Mouse (Mus musculus) heart, postnatal 25 days (tissue): Measurements from ENCODE around the gene Vmn1r85. TPM values are rescaled to one million over a fixed set of nuclear protein-coding genes. Genes with fewer than 3 reads are reported as not detected.
A peak's percentile ranks its signal among the peaks of the same experiment; 100 is the strongest.
"Not testable (repeated sequence)": the region's sequence is repeated elsewhere in the genome, so short reads cannot be mapped to it uniquely, and the experiment has no call there.

ENCODE experiments used
- DNase-seq: peaks from one replicate; pipeline ENCODE4 v3.0.0; 2022; ENCODE audit warnings: low spot score
- intact Hi-C: fragments of 180-260 bp; cut with DNase I; formaldehyde crosslinking; loops from one replicate; pipeline ENCODE4 v1.15.1; 2025
- total RNA-seq, 2 experiments: library from RNA; stranded (reverse); gene quantifications; 2 replicates each; pipeline ENCODE4 v1.2.3; 2021

The Vmn1r85 gene
- not detected for total RNA-seq

DNA sequence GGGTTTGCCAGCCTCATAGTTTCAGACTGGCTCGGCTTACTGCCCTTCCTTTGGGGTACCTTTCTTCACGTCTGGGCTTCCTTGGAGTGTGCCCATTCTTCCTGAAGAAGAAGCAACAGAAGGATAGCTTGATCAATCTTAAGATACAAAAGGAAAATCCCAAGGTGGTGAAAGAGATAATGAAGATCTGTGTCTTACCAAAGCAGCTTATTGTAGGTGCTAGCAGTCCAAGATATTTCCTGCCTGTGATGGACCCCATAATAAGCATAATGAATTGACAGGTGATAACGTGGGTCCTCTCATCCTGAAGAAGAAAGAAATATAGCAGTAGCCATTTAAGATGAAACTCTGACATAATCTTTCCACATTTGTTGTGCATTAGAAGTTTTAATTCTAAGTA, at the start of gene Vmn1r85:
TSS of gene Vmn1r85 (minus strand) at position 101 of the 400 bp plus-strand sequence.
- intact Hi-C loops = no loop called here
- no peak for DNase-seq

DNA sequence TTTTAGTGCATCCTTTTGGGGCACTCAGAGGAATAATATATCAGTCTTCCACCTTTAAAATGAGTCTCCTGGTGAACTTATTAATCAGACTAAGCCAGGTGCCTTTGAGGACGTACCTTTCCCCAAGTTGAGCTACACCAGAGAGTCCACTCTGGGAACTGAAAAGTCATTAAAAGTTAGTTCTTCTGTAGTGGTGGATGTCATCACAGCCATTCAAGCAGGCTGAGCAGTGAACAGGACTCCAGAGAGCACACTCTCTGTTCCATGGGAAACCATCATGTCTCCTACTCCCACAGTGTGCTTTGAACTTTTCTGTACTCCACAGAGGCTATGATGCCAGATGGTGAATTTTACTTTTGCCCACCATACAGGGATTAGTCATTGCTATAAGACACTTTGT, 45.1 kb upstream of the Vmn1r85 start, which contains the start of gene Vmn1r87:
TSS of gene Vmn1r87 (minus strand) at position 101 of the 400 bp plus-strand sequence.
- intact Hi-C loops = no loop called here
- DNase-seq = no peak

DNA sequence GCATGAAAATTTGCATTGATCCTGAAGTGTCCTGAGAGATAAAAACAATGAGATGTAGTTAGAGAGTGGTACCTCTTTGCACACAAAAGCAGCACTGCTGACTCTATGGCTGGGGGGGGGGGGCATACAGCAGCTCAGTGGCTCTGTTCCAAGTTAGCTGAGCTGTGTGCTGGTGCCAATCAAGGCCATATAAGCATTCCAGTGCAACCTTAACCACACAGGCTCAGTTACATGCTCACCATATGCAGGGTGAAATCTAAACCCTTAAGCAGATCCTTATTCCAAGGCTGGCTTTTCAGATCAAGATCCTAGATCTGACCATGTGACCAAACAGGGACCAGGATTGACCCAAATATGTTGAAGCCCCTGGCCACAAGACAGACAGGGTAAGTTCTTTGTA, 42.4 kb upstream of the Vmn1r85 start:
- intact Hi-C loops = no loop called here
- DNase-seq = no peak

DNA sequence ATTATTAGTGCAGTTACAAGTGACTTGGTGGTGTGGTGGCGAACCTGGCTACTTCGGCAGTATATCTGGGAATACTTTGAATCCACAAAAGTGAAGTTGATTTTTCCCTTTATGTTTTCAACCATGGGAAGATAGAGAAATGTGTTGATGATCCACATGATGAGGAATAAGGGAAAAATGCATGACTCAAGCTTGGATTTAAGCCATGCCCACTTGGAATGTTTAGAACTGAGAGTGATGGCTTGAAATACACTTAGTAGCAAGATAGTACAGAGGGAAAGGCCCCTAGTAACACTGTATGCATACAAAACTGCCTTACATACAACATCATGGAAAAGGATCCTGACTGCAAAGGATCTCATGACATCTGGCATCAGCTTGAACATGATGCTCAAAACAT, 36.9 kb upstream of the Vmn1r85 start:
- DNase-seq = no peak
- intact Hi-C loops = no loop called here

DNA sequence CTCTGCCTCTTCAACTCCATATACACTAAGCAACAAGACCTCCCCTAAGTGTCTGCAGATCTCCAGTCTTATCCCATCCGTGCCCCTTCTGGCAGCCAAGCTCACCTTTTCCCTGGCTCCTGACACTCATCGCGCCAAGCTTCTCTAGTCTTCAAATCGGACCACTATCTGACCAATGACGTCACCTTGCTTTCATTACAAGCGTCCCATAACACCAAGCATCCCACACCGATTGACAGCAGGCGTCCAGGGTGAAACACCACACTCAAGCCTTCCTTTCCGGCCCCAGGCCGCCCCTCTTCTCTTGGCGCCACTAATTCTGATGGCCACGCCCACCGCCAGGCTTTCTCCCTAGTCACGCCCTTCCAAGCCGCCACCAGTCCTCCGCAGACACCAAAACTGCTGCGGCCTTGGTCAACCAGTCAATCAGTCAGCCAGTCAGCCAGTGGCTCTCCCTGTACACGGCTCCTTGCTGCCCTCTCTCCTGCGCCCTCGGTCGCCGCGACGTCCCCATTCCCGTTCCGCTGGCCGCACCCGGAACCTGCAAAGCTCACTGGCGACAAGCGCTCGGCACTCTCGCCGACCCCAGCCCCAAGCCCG, 28.7 kb upstream of the Vmn1r85 start:
- DNase-seq, intact Hi-C loops: not testable (repeated sequence)

DNA sequence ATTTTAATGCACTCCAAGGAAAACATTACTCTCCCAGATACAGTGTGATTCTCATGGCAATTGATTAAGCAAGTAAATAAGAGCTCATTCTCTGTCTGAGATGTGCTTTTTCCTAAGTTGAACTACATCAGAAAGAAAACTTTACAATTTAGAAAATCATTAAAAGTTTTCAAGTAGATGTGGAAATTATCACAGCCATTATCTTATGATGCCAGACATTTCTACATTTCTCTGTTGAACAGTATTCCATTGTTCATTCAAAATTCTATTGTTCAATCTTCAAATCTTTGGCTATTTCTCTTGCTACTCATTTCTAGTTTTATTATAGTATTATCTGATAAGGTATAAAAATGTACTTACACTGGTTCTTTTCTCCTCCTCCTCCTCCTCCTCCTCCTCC, 24.8 kb upstream of the Vmn1r85 start, which contains the start of gene Vmn1r86:
TSS of gene Vmn1r86 (minus strand) at position 101 of the 400 bp plus-strand sequence.
- intact Hi-C loops = no loop called here

DNA sequence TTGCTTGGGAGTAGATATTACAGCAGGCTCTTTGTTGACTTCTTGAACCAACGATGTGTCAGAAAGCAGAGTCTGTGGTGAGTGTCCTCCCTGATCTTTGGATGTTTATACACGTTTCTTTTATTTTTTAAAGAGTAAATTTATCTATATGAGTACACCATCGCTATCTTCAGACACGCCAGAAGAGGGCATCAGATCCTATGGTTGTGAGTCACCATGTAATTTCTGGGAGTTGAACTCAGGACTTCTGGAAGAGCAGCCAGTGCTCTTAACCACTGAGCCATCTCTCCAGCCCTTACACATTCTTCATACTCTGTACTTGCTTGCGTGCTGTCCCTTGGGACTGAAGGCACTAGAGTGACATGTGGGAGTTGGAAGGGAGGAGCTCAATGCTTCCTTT, 22.7 kb downstream of the Vmn1r85 start:
- intact Hi-C loops = no loop called here
- no peak for DNase-seq

More for the DNA sequence above, 24.8 kb upstream of the Vmn1r85 start, which contains the start of gene Vmn1r86:
- DNase-seq = no peak

DNA sequence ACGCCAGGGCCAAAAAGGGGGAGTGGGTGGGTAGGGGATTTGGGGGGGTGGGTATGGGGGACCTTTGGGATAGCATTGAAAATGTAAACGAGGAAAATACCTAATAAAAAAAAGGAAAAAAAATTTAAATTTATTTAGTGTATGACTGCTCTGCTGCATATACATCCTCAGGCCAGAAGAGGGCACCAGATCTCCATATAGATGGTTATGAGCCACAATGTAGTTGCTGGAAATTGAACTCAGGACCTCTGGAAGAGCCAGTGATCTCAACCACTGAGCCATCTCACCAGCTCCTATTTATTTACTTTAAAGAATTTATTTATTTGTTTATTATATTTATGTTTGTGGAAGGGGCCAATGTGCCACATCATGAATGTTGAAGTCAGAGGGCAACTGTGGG, 31.6 kb downstream of the Vmn1r85 start:
- intact Hi-C loops, DNase-seq: not testable (repeated sequence)

DNA sequence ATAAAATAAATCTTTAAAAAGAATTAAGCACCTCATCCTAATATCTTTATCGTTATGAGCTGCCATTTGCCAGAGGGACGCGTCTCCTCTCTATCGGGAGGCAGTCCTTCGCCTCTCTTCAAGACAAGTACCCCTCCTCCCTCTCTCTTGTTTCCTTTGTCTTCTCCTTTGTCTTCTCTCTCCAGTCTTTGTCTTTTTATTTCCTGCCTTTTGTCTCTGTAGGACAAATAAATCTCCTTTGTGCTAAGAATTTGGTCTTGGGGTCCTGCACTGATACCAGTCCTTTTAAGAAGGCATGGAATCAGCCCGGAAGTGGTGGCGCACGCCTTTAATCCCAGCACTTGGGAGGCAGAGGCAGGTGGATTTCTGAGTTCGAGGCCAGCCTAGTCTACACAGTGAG, 35.4 kb downstream of the Vmn1r85 start:
- DNase-seq = no peak

DNA sequence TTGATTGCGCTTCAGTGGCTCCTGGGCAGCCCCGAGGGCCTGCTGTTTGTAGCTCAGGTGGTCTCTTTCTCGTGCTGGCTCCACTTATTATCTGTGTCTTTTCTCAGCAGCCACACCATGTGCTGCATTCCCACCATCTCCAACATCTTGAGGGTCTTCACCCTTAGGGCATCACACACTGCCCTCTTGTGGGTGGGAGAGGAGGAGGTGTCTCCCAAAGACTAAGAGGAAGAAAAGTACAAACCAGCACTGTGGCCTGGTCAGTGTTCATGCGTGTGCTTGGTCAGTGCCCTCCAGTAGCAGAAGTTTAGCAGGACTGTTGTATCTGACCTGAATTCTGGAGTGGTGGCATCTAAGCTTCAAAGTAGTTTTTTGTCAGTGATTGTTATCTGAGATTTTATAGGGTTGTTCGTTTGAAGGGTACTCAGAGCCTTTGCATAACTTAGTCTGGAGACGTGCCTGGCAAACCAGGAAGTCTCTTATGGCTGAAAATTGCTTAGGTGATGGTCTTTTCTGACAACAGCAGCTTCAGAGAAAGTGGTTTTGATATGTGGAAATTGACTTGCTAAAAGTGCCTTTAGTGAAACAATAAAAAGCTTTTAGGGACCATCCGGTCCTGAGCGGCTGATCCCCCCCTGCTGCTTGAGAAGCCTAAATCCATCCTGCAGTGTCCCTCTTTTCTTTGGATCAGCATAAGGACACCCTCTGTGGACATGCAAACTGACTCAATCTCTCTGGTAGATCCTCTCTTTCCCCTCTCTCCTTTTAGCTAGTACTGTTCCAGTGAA, 37.9 kb downstream of the Vmn1r85 start:
- intact Hi-C loops = no loop called here
- no peak for DNase-seq

More for the DNA sequence above, 35.4 kb downstream of the Vmn1r85 start:
- intact Hi-C loops = no loop called here

DNA sequence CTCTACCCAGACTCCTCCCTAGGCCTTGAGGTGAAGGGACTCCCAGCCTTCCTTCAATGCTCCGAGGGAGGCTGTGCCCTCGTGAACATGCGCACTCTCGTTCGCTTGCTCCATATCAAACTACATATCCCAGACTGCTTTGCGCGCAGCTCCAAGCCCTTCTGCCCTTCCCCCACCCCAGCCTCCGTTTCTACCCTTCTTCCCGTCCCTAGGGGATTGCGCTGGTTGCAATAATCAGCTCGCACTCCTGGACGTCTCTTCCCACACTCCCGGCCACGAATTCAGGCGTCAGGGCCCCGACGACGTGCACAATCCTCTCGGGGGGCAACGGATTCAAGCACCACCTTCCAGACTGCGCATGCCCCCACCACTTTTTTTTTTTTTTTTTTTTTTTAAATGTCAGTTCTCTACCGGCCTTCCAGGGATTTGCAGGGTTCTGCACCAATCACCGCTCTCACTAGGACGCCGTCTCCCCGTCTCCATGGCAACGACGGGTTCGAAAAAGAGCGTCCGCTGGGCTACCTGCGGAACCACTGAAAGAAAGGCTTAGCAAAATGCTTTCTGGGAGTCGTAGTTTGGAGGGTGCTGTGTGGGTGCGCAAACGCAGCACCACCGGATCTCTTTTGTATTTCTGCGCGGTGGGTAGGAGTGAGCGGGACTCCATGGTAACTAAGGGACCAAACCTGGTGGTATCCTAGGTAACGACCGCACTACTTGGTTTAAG, 40.5 kb downstream of the Vmn1r85 start, which contains the start of gene Mzf1:
TSS of gene Mzf1 (minus strand) at position 478 of the 724 bp plus-strand sequence.
- DNase-seq = peak; percentile 82
- intact Hi-C loops = loop anchor here (2.0 to 5.0 kb wide), 3 partner anchors 20 to 223 kb away; partner anchors contain the start of genes Chmp2a, Lig1, Rps5 and Zswim9

DNA sequence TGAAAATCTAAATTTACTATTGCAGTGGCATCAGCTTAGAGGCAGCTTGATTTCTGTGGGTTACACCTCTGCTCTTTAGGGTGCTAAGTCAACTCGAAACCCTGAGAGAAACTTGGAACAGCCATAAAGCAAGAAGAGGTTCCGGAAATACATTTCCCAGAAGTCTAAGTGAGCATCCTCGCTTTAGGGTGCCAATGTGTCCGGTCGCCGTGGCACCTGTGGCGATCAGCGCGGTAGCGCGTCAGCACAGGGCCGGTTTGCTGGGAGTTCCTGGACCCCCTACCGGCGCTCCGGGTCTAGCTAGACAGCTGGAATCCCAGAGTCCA, 41.0 kb downstream of the Vmn1r85 start:
- no peak for DNase-seq
- intact Hi-C loops = loop anchor here (2.0 to 5.0 kb wide), 3 partner anchors 19 to 223 kb away; partner anchors contain the start of genes Chmp2a, Lig1, Rps5 and Zswim9

DNA sequence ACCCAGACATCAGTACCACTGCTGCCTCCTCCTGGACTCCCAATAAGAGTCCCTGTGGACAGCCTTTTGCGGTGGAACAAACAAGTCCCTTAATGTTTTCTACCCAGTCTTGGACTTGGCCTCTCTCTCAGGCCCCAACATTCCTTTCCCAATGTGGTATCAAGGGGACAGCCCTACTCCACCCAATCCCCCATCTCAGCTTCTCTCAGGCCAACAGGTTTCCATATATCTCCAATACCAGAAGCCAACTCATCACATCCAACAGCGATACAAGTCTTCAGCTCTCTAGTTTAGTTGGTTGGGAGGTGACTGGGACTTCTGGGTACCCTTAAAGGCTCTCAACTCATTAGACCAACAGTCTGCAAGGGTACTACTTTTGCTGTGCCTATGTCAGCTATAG, 41.5 kb downstream of the Vmn1r85 start:
- intact Hi-C loops = loop anchor here (5.0 kb wide), 2 partner anchors 131 to 224 kb away; partner anchors contain the start of genes Lig1, Rps5 and Zswim9
- no peak for DNase-seq

DNA sequence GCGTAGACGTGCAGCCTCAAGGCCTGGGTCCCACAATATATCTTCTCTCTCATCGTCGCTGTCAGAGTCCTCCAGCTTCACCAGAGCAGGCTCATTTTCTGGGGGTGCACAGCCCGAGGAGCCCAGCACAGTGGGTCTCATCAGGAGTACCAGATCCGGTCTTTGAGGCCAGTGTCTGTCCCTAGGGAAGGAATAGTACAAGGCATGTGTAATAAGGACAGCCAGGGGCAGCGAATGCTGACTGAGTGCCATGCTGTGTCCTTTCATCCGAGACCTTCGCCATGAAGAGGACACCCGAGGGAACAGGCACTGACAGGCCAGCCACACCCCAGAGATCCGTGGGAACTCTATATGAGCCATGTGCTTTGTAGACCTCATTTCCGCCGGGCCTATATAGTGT, 42.0 kb downstream of the Vmn1r85 start:
- intact Hi-C loops = loop anchor here (5.0 kb wide), 2 partner anchors 131 to 224 kb away; partner anchors contain the start of genes Lig1, Rps5 and Zswim9
- DNase-seq = no peak

DNA sequence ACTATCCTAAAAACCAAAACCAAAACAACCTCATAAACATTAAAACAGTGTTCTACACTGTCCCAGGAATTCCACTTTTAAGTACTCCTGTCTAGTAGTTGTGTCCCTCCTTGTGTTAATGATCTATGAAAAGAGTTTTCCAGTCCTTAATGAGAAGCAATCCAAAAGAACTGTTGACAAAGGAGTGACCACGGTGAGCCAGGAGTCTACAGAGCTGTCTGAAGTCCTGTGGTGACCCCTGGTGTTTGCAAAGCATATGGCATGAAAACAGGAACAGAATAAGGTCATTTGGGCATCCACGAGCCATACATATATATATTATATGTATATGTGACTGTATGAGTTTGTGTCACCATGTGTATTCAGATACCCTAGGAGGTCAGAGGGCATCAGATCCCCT, 48.9 kb downstream of the Vmn1r85 start:
- no peak for DNase-seq
- intact Hi-C loops = loop anchor here (1.0 to 2.0 kb wide), 2 partner anchors 37 to 137 kb away; no protein-coding TSS in a partner anchor

DNA sequence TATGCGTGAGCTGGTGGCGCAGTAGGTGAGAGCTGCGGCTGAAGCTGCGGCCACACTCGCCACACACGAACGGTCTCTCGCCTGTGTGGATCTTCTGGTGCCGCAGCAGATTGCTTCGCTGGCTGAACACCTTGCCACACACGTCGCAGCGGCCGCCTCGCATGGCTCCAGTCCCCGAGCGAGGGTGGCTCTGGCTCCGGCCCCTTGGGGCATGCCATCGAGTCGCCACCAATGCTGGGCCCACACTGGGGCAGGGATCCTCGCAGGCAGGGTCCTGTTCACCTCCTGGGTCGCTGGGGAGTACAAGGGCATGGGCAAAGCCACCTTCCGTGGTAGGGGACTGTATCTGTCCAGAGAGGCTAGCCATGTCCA, 50.7 kb downstream of the Vmn1r85 start:
- no peak for DNase-seq
- intact Hi-C loops = no loop called here

DNA sequence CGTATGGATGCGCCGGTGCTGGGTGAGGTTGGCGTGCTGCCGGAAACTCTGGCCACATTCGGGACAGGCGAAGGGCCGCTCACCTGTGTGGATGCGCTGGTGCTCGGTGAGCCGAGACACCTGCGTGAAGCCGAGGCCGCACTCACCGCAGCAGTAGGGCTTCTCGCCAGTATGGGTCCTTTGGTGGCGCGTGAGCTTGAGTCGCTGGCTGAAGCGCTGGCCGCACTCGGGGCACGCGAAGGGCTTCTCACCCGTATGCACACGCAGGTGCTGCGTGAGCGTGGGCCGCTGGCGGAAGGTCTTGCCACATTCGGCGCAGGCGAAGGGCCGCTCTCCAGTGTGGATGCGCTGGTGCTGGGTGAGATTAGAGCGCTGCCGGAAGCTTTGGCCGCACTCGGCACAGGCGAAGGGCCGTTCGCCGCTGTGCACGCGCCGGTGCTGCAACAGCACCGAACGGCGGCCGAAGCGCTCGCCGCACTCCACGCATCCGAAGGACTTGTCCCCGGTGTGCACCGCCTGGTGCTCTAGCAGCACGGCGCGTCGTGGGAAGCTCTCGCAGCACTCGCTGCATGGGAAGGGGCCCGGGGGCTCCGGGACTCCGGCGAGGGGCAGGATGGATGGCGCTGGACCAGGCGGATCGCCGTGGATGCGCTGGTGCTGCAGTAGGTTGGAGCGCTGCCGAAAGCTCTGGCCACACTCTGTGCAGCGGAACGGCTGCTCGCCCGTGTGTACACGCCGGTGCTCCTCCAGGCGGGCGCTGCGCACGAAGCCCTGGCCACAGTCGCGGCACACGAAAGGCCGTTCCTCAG, 51.3 kb downstream of the Vmn1r85 start:
- no peak for DNase-seq
- intact Hi-C loops = no loop called here

DNA sequence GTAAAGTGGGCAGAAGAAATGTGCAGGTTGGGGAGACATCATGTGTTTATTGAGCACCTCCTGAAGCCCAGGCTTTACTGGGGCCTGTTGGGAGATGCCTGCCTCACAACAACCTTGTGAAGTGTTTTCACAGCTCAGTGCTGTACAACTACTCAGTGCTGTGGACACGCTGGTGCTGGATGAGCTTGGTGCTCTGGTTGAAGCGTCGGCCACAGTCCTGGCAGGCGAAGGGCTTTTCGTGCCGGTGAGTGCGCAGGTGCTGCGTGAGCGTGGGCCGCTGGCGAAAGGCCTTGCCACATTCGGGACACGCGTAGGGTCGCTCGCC, 51.9 kb downstream of the Vmn1r85 start:
- intact Hi-C loops = no loop called here
- DNase-seq = no peak

DNA sequence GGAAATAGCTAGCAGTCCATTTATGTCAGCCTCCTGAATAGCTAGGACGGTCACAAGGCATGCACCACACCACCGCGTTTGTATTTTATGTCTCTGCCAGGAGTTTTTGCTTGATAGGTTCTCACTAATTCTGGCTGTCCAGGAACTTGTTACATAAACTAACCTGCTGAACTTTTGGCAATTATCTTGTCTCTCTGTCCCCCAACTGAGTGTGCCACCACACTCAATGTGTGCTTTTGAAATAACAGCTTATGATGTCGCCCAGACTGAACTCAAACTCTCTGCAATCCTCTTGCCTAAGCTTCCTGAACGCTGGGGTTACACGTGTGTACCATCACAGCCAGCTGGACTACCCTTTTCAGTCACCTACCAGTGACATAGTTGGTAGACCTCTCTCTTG, 52.5 kb downstream of the Vmn1r85 start:
- DNase-seq = no peak
- intact Hi-C loops = no loop called here

DNA sequence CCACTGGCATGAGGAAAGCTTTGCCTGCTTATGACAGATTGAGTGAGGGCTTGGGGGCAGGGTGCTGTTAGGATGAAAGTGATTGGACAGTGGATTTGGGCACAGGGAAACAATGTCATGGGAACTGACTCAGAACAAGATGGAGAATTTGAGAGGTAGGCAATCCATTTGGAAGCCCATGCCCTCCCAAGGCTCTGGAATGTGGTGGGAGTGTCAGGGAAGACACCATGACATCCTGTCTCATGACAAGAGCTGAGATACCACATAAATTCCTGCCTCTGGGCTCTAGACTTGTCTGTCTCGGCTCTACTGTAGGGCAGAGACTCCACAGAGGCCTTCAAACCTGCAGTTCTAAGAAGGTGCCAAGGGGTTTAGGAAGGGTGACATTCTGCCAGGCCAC, 53.7 kb downstream of the Vmn1r85 start:
- intact Hi-C loops = no loop called here
- no peak for DNase-seq
